Mouse (Mus musculus) lung, postnatal 0 days (tissue): ENCODE measurements at regions not wholly inside any gene's neighbourhood (a gene's known extent, or its start where the extent isn't known, plus 50 kb on each side); places are given as distances from the start of the nearest gene placed in this dataset.

Experiments
- CTCF ChIP-seq: IDR thresholded peaks from 2 replicates; pipeline ENCODE4 v1.5.1; 2016; ENCODE audit warnings: antibody characterized with exemption, mild to moderate bottlenecking
- EP300 ChIP-seq: IDR thresholded peaks from 2 replicates; pipeline ENCODE4 v1.6.1; 2016; ENCODE audit warnings: antibody characterized with exemption, mild to moderate bottlenecking, control low read depth

DNA sequence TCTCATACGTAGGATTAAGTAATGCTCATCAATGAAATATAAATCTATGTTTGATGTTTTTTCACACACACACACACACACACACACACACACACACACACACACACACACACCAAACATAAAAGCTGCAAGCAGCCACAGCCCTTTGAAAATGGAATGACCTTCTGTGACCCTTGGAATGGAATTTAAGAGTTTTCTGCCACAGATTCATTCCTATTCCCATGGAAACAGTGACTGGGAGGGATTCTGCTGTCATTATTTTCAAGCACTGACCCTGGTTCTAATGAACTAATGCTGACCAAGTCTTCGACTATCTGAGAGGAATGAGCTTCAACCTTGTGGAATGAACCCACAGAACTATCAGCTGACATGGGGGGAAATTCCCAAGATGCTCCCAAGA is 156.7 kb upstream of the Cnr1 start:
- no peak for TF ChIP-seq EP300
- TF ChIP-seq CTCF: no peak
